Comparison of ENCODE assay signal across 17 mouse cellular contexts in genomic region chr14:58917853-58918252, GRCm38 (mm10).
DNase-seq lines count a peak whose midpoint lies in the region; ATAC-seq and TF ChIP-seq lines count a peak whose summit lies in the region.
"Had no signal": no experiment of that assay in that cellular context is flagged by ENCODE, and none has a peak within 500 bp of the region (broad histone marks: within the 10 kb centered on the region; RNA-seq: fewer than 3 reads in every experiment).

No protein-coding gene starts in this region.

- ATAC-seq in heart, postnatal 0 days (ENCODE audit: insufficient read depth, low read depth), result no peak
- no peak for ATAC-seq in midbrain, embryonic 14.5 days (ENCODE audit: low FRiP score, low TSS enrichment)
- no peak for ATAC-seq in midbrain, embryonic 11.5 days (ENCODE audit: low FRiP score)
- no peak for ATAC-seq in limb, embryonic 14.5 days (ENCODE audit: low FRiP score, low read depth)
- ATAC-seq: forebrain, embryonic 15.5 days; intestine, embryonic 16.5 days had no signal

- no peak overlapping the region for H3K9ac ChIP-seq in heart, postnatal 0 days (replicated peaks; ENCODE audit: low read depth, low read length)
- H3K9ac ChIP-seq in midbrain, embryonic 14.5 days (replicated peaks; ENCODE audit: low read length), result no peak overlapping the region
- no peak overlapping the region for H3K9ac ChIP-seq in midbrain, embryonic 11.5 days (ENCODE audit: low read length)
- H3K9ac ChIP-seq in limb, embryonic 14.5 days (ENCODE audit: low read depth, low read length, severe bottlenecking), result no peak overlapping the region
- H3K9ac ChIP-seq: forebrain, embryonic 15.5 days; heart, embryonic 13.5 days; liver, embryonic 14.5 days had no signal

- peak; percentile 21 for TF ChIP-seq CTCF in heart, postnatal 0 days (IDR thresholded peaks at IDR 0.05; ENCODE audit: low read depth)
- no peak for TF ChIP-seq CTCF in kidney, adult 2 months (conservative IDR thresholded peaks at IDR 0.05; ENCODE audit: insufficient read depth, insufficient read length, low read depth, low read length)

- H3K27ac ChIP-seq in heart, postnatal 0 days (ENCODE audit: low read depth), result no peak overlapping the region
- no peak overlapping the region for H3K27ac ChIP-seq in midbrain, embryonic 14.5 days (replicated peaks; ENCODE audit: low read depth, low read length)
- no peak overlapping the region for H3K27ac ChIP-seq in midbrain, embryonic 11.5 days (ENCODE audit: low read depth, low read length)
- no peak overlapping the region for H3K27ac ChIP-seq in limb, embryonic 14.5 days (replicated peaks; ENCODE audit: low read depth, low read length)
- H3K27ac ChIP-seq in kidney, adult 2 months (ENCODE audit: insufficient read depth, low read depth, low read length), result no peak overlapping the region
- H3K27ac ChIP-seq: forebrain, embryonic 15.5 days; heart, embryonic 13.5 days; liver, embryonic 14.5 days; midbrain, embryonic 10.5 days had no signal

- no peaks in the 10 kb centered on the region for H3K9me3 ChIP-seq in heart, postnatal 0 days (replicated peaks; ENCODE audit: control insufficient read depth, low read length)
- H3K9me3 ChIP-seq in midbrain, embryonic 14.5 days (ENCODE audit: control insufficient read depth, low read length), result no peaks in the 10 kb centered on the region
- no peaks in the 10 kb centered on the region for H3K9me3 ChIP-seq in midbrain, embryonic 11.5 days (ENCODE audit: control insufficient read depth, low read length)
- no peaks in the 10 kb centered on the region for H3K9me3 ChIP-seq in limb, embryonic 14.5 days (ENCODE audit: control insufficient read depth, low read length)
- H3K9me3 ChIP-seq: forebrain, embryonic 15.5 days; heart, embryonic 13.5 days; midbrain, embryonic 10.5 days had no signal

- H3K4me2 ChIP-seq in heart, postnatal 0 days (ENCODE audit: low read depth, low read length), result no peak overlapping the region
- H3K4me2 ChIP-seq in midbrain, embryonic 14.5 days (ENCODE audit: low read length), result no peak overlapping the region
- H3K4me2 ChIP-seq in midbrain, embryonic 11.5 days, result no peak overlapping the region
- H3K4me2 ChIP-seq in limb, embryonic 14.5 days (replicated peaks; ENCODE audit: low read depth, low read length, severe bottlenecking), result 0 out of 2 replicates have a peak overlapping the region, but pooled peaks have one; percentile 17
- H3K4me2 ChIP-seq: forebrain, embryonic 15.5 days; heart, embryonic 13.5 days had no signal

- no peaks in the 10 kb centered on the region for H3K27me3 ChIP-seq in heart, postnatal 0 days (ENCODE audit: control insufficient read depth, insufficient read depth, low read length)
- no peaks in the 10 kb centered on the region for H3K27me3 ChIP-seq in midbrain, embryonic 14.5 days (ENCODE audit: control insufficient read depth, insufficient read depth, low read length)
- no peaks in the 10 kb centered on the region for H3K27me3 ChIP-seq in midbrain, embryonic 11.5 days (ENCODE audit: control insufficient read depth, insufficient read depth, low read length)
- H3K27me3 ChIP-seq in limb, embryonic 14.5 days (ENCODE audit: control insufficient read depth, insufficient read depth, low read length), result no peaks in the 10 kb centered on the region
- no peaks in the 10 kb centered on the region for H3K27me3 ChIP-seq in kidney, adult 2 months (replicated peaks; ENCODE audit: control insufficient read depth, insufficient read depth, low read length)
- H3K27me3 ChIP-seq: forebrain, embryonic 15.5 days; heart, embryonic 13.5 days had no signal

- TF ChIP-seq EP300 in heart, postnatal 0 days (IDR thresholded peaks at IDR 0.05; ENCODE audit: low read depth), result no peak

- 52% methylated on average over 9 of the region's 9 CpGs for WGBS in heart, postnatal 0 days
- 74% methylated on average over 9 of the region's 9 CpGs for WGBS in midbrain, embryonic 14.5 days
- 78% methylated on average over 9 of the region's 9 CpGs for WGBS in midbrain, embryonic 11.5 days
- WGBS in limb, embryonic 14.5 days, result 41% methylated on average over 9 of the region's 9 CpGs
- 44% methylated on average over 9 of the region's 9 CpGs for WGBS in kidney, adult 2 months

- no peak for TF ChIP-seq POLR2A in limb, embryonic 14.5 days (IDR thresholded peaks at IDR 0.05; ENCODE audit: borderline replicate concordance, extremely low read depth, insufficient read depth, insufficient read length)
- TF ChIP-seq POLR2A in kidney, adult 2 months (IDR thresholded peaks at IDR 0.05; ENCODE audit: low read depth, low read length), result no peak

- no peaks in the 10 kb centered on the region for H3K4me1 ChIP-seq in heart, postnatal 0 days (ENCODE audit: control insufficient read depth, insufficient read depth)
- H3K4me1 ChIP-seq in midbrain, embryonic 14.5 days (ENCODE audit: control insufficient read depth, insufficient read depth, low read length), result no peaks in the 10 kb centered on the region
- H3K4me1 ChIP-seq in midbrain, embryonic 11.5 days (ENCODE audit: control insufficient read depth, insufficient read depth, low read length), result no peaks in the 10 kb centered on the region
- no peaks in the 10 kb centered on the region for H3K4me1 ChIP-seq in limb, embryonic 14.5 days (ENCODE audit: control insufficient read depth, insufficient read depth, low read length)
- H3K4me1 ChIP-seq in kidney, adult 2 months (ENCODE audit: control insufficient read depth, insufficient read depth, low read length), result no peaks in the 10 kb centered on the region
- H3K4me1 ChIP-seq: forebrain, embryonic 15.5 days; heart, embryonic 13.5 days; midbrain, embryonic 10.5 days had no signal

- H3K4me3 ChIP-seq in heart, postnatal 0 days (ENCODE audit: low read depth, low read length), result no peak overlapping the region
- no peak overlapping the region for H3K4me3 ChIP-seq in midbrain, embryonic 14.5 days (replicated peaks; ENCODE audit: low read depth, low read length)
- H3K4me3 ChIP-seq in midbrain, embryonic 11.5 days (ENCODE audit: low read depth, low read length), result no peak overlapping the region
- no peak overlapping the region for H3K4me3 ChIP-seq in limb, embryonic 14.5 days (replicated peaks; ENCODE audit: low read length)
- H3K4me3 ChIP-seq in kidney, adult 2 months (ENCODE audit: insufficient read depth, low read depth, low read length), result no peak overlapping the region
- H3K4me3 ChIP-seq: forebrain, embryonic 15.5 days; heart, embryonic 13.5 days; midbrain, embryonic 10.5 days had no signal

- intact Hi-C loops in heart, postnatal 36 days (cut with DNase I), result no loop called here

- no peaks in the 10 kb centered on the region for H3K36me3 ChIP-seq in heart, postnatal 0 days (replicated peaks; ENCODE audit: control insufficient read depth, insufficient read depth, low read length)
- H3K36me3 ChIP-seq in midbrain, embryonic 14.5 days (ENCODE audit: control insufficient read depth, insufficient read depth, low read length), result no peaks in the 10 kb centered on the region
- no peaks in the 10 kb centered on the region for H3K36me3 ChIP-seq in midbrain, embryonic 11.5 days (ENCODE audit: control insufficient read depth, insufficient read depth, low read length)
- no peaks in the 10 kb centered on the region for H3K36me3 ChIP-seq in limb, embryonic 14.5 days (ENCODE audit: control insufficient read depth, insufficient read depth, low read length)
- H3K36me3 ChIP-seq in kidney, adult 2 months (ENCODE audit: control insufficient read depth, insufficient read depth, low read length), result no peaks in the 10 kb centered on the region
- H3K36me3 ChIP-seq: forebrain, embryonic 15.5 days; G1E; heart, embryonic 13.5 days; midbrain, embryonic 10.5 days had no signal

- DNase-seq in heart, postnatal 0 days (ENCODE audit: low spot score), result no peak
- no peak for DNase-seq in heart, postnatal 36 days
- DNase-seq in midbrain, embryonic 14.5 days, result peak; percentile 27
- DNase-seq in midbrain, embryonic 11.5 days (ENCODE audit: low spot score, missing footprints), result no peak
- peak; percentile 9 for DNase-seq in limb, embryonic 14.5 days (ENCODE audit: low spot score)
- DNase-seq in thymus, postnatal 4 days, result peak; percentile 64
- DNase-seq in kidney, adult 2 months, result no peak
- DNase-seq: adrenal gland, adult 2 months; cerebellum, adult 11-12 months; kidney, postnatal 25 days; right cerebral cortex, postnatal 25 days had no signal

Comparison
In these comparisons a context has a peak if more than half of its experiments do, and no peak if none do; other contexts are left out.
1. DNase-seq: peak in midbrain, embryonic 14.5 days (single experiment), limb, embryonic 14.5 days (single experiment) and thymus, postnatal 4 days (single experiment); none in heart, postnatal 0 days (single experiment), heart, postnatal 36 days (0 of 2), midbrain, embryonic 11.5 days (single experiment) and kidney, adult 2 months (single experiment).